Mouse (Mus musculus) bone marrow, adult 2 months (tissue): Measurements from ENCODE around the gene Trpm8.

Source experiments
- CTCF ChIP-seq: fragments of 200-500 bp; IDR thresholded peaks from 2 replicates; pipeline ENCODE4 v1.5.1; 2011; ENCODE audit warnings: low read length, control low read depth; ENCODE audit not compliant: control insufficient read depth, insufficient read depth
- POLR2A ChIP-seq: fragments of 200-500 bp; IDR thresholded peaks from 2 replicates; pipeline ENCODE4 v1.6.1; 2011; ENCODE audit warnings: low read depth, mild to moderate bottlenecking, control low read depth, low read length, borderline replicate concordance; ENCODE audit not compliant: control insufficient read depth

DNA sequence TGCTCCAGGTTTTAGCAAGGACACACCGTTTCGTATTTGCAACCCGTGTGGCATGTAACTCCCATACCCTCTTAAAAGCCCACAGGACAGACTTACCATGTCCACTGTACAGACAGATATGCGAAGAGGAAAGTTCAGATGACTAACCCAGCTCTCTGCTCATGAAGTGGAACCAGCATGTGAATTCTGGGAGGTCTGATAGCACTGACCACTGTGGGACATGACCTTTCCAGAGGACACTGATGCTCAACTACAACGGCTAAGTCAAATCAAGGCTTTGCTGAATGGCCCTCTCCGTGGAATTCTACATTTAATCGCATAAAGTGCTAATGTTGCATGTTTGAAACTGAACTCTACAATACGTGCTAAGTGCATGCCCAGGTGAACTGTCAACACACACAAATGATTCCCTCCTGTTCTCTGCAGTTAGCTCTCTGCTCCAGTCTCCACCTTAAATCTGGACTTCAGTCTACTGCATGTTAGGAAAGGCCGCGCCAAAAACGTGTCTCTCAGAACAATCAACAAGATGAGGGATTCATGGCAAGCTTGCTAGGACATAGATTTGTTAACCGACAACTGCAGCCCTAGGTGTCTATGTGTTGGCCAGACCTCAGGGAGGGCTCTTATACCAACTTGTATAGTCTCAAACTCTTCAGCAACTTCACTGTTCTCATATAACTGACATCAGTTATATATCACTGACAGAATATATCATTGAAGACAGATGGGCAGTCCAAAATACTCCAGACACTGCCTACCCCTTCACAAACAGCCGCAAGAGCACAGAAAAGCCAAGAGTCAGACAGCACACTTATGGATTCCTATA lies 1.6 kb upstream of the Trpm8 start:
- TF ChIP-seq POLR2A (no peak), CTCF (no peak)
